Mouse (Mus musculus) neural tube, embryonic 14.5 days (tissue): Measurements from ENCODE around the gene B3galt5. TPM values are rescaled to one million over a fixed set of nuclear protein-coding genes. Genes with fewer than 3 reads are reported as not detected.
A peak's percentile ranks its signal among the peaks of the same experiment; 100 is the strongest.

Experiments used
- ATAC-seq: fragments of 200-750 bp; cut with Nextera tagmentation; 2 replicates; pipeline ENCODE4 v1.8.0; 2017; ENCODE audit warnings: low read depth, mild to moderate bottlenecking, moderate TSS enrichment, moderate library complexity
- H3K27ac ChIP-seq: fragments of 300-500 bp; sonication (generic); 2 replicates; pipeline ENCODE4 v1.5.1; 2014; ENCODE audit warnings: low read depth, mild to moderate bottlenecking, control low read depth, low read length, moderate library complexity, mixed read lengths
- H3K27me3 ChIP-seq: fragments of 300-500 bp; sonication (generic); 2 replicates; pipeline ENCODE4 v1.6.1; 2014; ENCODE audit warnings: low read length; ENCODE audit not compliant: control insufficient read depth, insufficient read depth
- H3K36me3 ChIP-seq: fragments of 300-500 bp; sonication (generic); 2 replicates; pipeline ENCODE4 v1.6.1; 2014; ENCODE audit warnings: low read length, mixed read lengths; ENCODE audit not compliant: control insufficient read depth, insufficient read depth
- H3K4me1 ChIP-seq: fragments of 300-500 bp; sonication (generic); 2 replicates; pipeline ENCODE4 v1.6.1; 2014; ENCODE audit warnings: low read length; ENCODE audit not compliant: control insufficient read depth, insufficient read depth
- H3K4me2 ChIP-seq: fragments of 300-500 bp; sonication (generic); 2 replicates; pipeline ENCODE4 v1.6.1; 2014; ENCODE audit warnings: mild to moderate bottlenecking, low read depth, low read length, control low read depth
- H3K4me3 ChIP-seq: fragments of 300-500 bp; sonication (generic); 2 replicates; pipeline ENCODE4 v1.5.1; 2014; ENCODE audit warnings: low read depth, low read length, control low read depth, mixed read lengths
- H3K9ac ChIP-seq: fragments of 300-500 bp; sonication (generic); replicated peaks from 2 replicates; pipeline ENCODE4 v1.6.1; 2014; ENCODE audit warnings: low read depth, mild to moderate bottlenecking, control low read depth, low read length, mixed read lengths
- H3K9me3 ChIP-seq: fragments of 300-500 bp; sonication (generic); 2 replicates; pipeline ENCODE4 v1.6.1; 2016; ENCODE audit warnings: low read length; ENCODE audit not compliant: control insufficient read depth
- WGBS: fragments of 180-500 bp; shearing (Covaris S2); extraction: QIAGEN DNeasy Blood & Tissue Kit; methylation state at CpG from one replicate; pipeline ENCODE4 v1.1.7; 2014; 5-methylcytosine and 5-hydroxymethylcytosine counted together
- polyA plus RNA-seq: library from polyadenylated mRNA; unstranded; fragments of >200 nt; fragmentation: Nextera tagmentation; extraction: Ambion mirVana; gene quantifications from 2 replicates; pipeline ENCODE4 v1.2.1, GENCODE M21; 2014

The B3galt5 gene
- polyA plus RNA-seq, 1 experiment from 2014 or later, result 7.6 TPM

- ATAC-seq, result no peak
- WGBS, result 92% methylated on average over 4 of the region's 4 CpGs
- Histone ChIP-seq H3K27me3 (no peaks in the 10 kb centered on the region), H3K4me3 (no peak overlapping the region), H3K4me2 (no peak overlapping the region), H3K36me3 (no peaks in the 10 kb centered on the region), H3K9me3 (no peaks in the 10 kb centered on the region), H3K27ac (no peak overlapping the region), H3K4me1 (no peaks in the 10 kb centered on the region), H3K9ac (no peak overlapping the region)
Measured at GRCm38 (mm10) chr16:96213027-96213426, 22.6 kb upstream of the B3galt5 start.

DNA sequence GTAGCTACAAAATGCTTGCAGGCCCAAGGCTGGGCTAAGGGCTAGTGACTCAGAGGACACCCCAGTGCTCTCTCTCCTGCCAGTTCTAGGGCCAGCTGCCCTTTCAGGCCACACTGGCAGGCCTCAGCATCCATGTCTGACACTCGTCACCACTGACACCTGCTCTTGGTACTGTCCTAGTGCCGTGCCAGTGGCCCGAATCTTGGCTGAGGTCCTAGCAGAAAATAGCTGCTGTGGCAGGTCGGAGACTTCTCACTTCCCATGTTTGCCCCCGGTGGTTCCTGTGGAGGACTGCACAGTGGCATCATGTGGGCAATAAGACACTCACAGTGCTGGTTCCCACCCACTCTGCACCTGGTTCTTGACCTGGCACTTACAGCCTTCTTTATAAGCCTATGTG lies 14.1 kb upstream of the B3galt5 start:
- no peaks in the 10 kb centered on the region for H3K4me1 ChIP-seq
- H3K27ac ChIP-seq, result no peak overlapping the region
- no peaks in the 10 kb centered on the region for H3K36me3 ChIP-seq
- ATAC-seq, result no peak
- no peaks in the 10 kb centered on the region for H3K9me3 ChIP-seq
- H3K27me3 ChIP-seq, result no peaks in the 10 kb centered on the region
- no peak overlapping the region for H3K4me3 ChIP-seq
- no peak overlapping the region for H3K4me2 ChIP-seq
- no peak overlapping the region for H3K9ac ChIP-seq
- WGBS, result 82% methylated on average over 5 of the region's 5 CpGs

- ATAC-seq, result no peak
Measured at GRCm38 (mm10) chr16:96221959-96222358, 13.6 kb upstream of the B3galt5 start.

GRCm38 (mm10) chr16:96222452-96222851 lies 13.1 kb upstream of the B3galt5 start:
- Histone ChIP-seq H3K9ac (no peak overlapping the region), H3K4me2 (no peak overlapping the region), H3K4me1 (no peaks in the 10 kb centered on the region), H3K9me3 (no peaks in the 10 kb centered on the region), H3K4me3 (no peak overlapping the region), H3K36me3 (no peaks in the 10 kb centered on the region), H3K27ac (no peak overlapping the region), H3K27me3 (no peaks in the 10 kb centered on the region)
- no peak for ATAC-seq
- whole genome bisulfite sequencing, result 84% methylated on average over 1 of the region's 1 CpGs

More at GRCm38 (mm10) chr16:96221959-96222358, 13.6 kb upstream of the B3galt5 start:
- 82% methylated on average over 3 of the region's 3 CpGs for WGBS
- no peak overlapping the region for H3K4me2 ChIP-seq
- no peak overlapping the region for H3K9ac ChIP-seq
- H3K4me3 ChIP-seq, result no peak overlapping the region
- H3K9me3 ChIP-seq, result no peaks in the 10 kb centered on the region
- H3K4me1 ChIP-seq, result no peaks in the 10 kb centered on the region
- H3K36me3 ChIP-seq, result no peaks in the 10 kb centered on the region
- H3K27me3 ChIP-seq, result no peaks in the 10 kb centered on the region
- H3K27ac ChIP-seq, result no peak overlapping the region

- no peak overlapping the region for H3K9ac ChIP-seq
- no peak overlapping the region for H3K4me3 ChIP-seq
- H3K4me2 ChIP-seq, result no peak overlapping the region
- no peak for ATAC-seq
- no peaks in the 10 kb centered on the region for H3K4me1 ChIP-seq
- no peak overlapping the region for H3K27ac ChIP-seq
- H3K36me3 ChIP-seq, result no peaks in the 10 kb centered on the region
- 78% methylated on average over 13 of the region's 13 CpGs for WGBS
- no peaks in the 10 kb centered on the region for H3K27me3 ChIP-seq
- H3K9me3 ChIP-seq, result no peaks in the 10 kb centered on the region
Measured at GRCm38 (mm10) chr16:96228438-96228837, 7.2 kb upstream of the B3galt5 start.

DNA sequence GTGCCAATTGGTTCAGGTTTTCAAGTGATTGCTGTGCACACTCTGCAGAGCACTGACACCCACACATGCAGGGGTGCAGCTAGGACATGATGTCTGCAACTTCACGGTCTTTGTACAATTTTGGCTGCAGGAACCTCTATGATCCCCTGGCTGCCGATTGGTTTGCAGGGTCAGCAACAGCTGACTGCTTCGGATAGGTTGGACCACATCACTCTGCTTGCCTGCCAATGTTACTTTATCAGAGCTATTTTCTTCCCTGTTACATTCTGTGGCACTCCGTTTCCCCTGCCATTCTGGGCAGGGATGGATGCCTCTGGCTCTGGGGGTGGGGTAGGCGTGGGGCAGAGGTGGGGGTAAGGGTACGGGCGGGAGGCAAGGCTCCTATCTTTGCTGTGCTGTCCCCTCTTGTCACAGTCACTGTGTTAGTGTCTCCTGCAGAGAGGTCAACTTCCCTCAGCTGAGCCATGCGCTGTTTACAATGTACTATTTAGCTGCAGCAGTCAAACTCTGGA lies 6.5 kb upstream of the B3galt5 start:
- H3K9me3 ChIP-seq, result no peaks in the 10 kb centered on the region
- no peaks in the 10 kb centered on the region for H3K4me1 ChIP-seq
- H3K4me2 ChIP-seq, result no peak overlapping the region
- ATAC-seq, result no peak
- no peak overlapping the region for H3K9ac ChIP-seq
- H3K36me3 ChIP-seq, result no peaks in the 10 kb centered on the region
- no peak overlapping the region for H3K4me3 ChIP-seq
- 56% methylated on average over 8 of the region's 8 CpGs for WGBS
- H3K27ac ChIP-seq, result no peak overlapping the region
- H3K27me3 ChIP-seq, result no peaks in the 10 kb centered on the region

DNA sequence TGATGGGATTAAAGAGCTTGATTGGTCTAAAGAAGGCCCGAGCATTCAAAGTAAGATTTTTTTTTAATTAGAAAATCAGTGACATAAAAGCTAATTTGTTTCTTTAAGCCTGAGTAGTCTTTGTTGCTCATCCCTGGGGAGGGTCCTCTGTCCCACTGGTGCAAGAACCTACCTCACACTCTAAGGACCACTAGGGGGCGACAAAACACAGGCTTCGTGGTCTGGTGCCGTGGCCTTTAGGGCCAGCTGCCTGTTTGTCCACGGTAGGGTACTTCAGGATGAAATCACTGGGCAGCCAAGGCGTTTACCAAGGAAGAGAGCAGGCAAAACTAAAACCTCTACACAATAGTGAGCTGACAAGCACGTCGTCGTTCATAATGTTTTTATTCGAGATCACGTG lies 5.2 kb upstream of the B3galt5 start:
- no peak overlapping the region for H3K9ac ChIP-seq
- WGBS, result 31% methylated on average over 11 of the region's 11 CpGs
- H3K27me3 ChIP-seq, result no peaks in the 10 kb centered on the region
- H3K4me3 ChIP-seq, result no peak overlapping the region
- ATAC-seq, result peak; percentile 65; the same call in 1 of the 2 replicates
- 0 out of 2 replicates have a peak, but pooled peaks cover under 1% of the 10 kb centered on the region for H3K4me1 ChIP-seq
- H3K36me3 ChIP-seq, result no peaks in the 10 kb centered on the region
- no peaks in the 10 kb centered on the region for H3K9me3 ChIP-seq
- H3K4me2 ChIP-seq, result no peak overlapping the region
- no peak overlapping the region for H3K27ac ChIP-seq

DNA sequence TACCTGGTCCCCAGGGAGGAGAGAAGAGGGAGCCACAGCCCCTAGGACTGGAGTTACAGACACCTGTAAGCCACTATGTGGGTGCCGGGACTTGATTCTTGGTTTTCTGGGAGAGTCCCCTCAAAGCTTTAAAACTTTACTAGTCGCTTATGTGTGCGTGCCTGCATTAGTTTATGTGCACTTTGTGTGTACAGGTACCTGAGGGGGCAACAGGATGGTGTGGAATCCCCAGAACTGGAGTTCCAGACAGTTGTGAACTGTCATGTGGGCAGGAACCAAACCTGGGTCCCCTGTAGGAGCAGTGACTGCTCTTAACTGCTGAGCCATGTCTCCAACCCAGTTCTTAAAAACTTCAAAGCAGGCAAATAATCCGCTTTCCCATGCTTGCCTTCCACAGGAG lies 4.3 kb upstream of the B3galt5 start:
- 0 out of 2 replicates have a peak, but pooled peaks cover 4% of the 10 kb centered on the region for H3K4me1 ChIP-seq
- no peak overlapping the region for H3K27ac ChIP-seq
- no peak overlapping the region for H3K4me2 ChIP-seq
- no peaks in the 10 kb centered on the region for H3K36me3 ChIP-seq
- no peak overlapping the region for H3K9ac ChIP-seq
- no peak for ATAC-seq
- 93% methylated on average over 4 of the region's 4 CpGs for WGBS
- no peaks in the 10 kb centered on the region for H3K9me3 ChIP-seq
- H3K27me3 ChIP-seq, result no peaks in the 10 kb centered on the region
- H3K4me3 ChIP-seq, result no peak overlapping the region

DNA sequence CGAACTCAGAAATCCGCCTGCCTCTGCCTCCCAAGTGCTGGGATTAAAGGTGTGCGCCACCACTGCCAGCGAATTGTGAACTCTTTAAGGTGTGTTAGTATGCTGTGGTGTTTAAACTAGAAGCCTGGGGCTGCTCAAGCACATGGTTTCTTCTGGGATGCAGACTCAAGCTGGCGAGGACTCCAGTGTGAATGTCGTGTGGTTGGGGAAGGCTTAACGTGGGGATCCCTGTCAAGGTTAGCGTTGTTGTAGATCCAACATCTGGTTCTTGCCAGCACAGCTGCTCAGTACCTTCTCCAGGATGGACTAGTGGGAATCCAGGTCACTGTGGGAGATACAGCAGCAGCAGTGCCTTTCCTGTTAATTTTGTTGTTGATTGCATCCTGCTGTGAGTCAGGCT lies 3.6 kb upstream of the B3galt5 start:
- 82% methylated on average over 6 of the region's 8 CpGs for WGBS
- ATAC-seq, result no peak

More for the DNA sequence above, 3.6 kb upstream of the B3galt5 start:
- 0 out of 2 replicates have a peak, but pooled peaks cover 4% of the 10 kb centered on the region for H3K4me1 ChIP-seq
- no peaks in the 10 kb centered on the region for H3K9me3 ChIP-seq
- H3K27ac ChIP-seq, result no peak overlapping the region
- no peak overlapping the region for H3K4me2 ChIP-seq
- H3K27me3 ChIP-seq, result no peaks in the 10 kb centered on the region
- no peak overlapping the region for H3K9ac ChIP-seq
- no peaks in the 10 kb centered on the region for H3K36me3 ChIP-seq
- H3K4me3 ChIP-seq, result no peak overlapping the region
